Comparison of ENCODE assay signal across 25 mouse cellular contexts in the genomic region with DNA sequence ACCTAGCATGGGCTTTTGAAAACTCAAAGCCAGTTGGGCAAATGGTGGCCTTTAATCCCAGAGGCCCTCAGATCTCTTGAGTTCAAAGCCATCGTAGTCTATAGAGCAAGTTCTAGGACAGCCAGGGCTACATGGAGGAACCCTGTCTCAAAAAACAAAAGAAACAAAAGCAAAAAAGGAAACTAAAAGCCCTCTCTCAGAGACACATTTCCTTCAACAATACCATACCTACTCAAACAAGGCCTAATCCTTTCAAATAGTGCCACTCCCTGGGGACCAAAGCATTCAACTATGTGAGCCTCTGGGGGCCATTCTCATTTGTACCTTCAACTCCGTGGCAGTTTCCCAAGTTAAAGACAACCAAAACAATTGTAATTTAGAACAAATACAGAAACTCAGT. TPM values are rescaled to one million over a fixed set of nuclear protein-coding genes. Genes with fewer than 3 reads are reported as not detected.
"Had no signal": no experiment of that assay in that cellular context is flagged by ENCODE, and none has a peak within 500 bp of the region (broad histone marks: within the 10 kb centered on the region; RNA-seq: fewer than 3 reads in every experiment).

No protein-coding gene starts in this region.

- H3K27me3 ChIP-seq: midbrain, embryonic 12.5 days; neural tube, embryonic 13.5 days; neural tube, embryonic 15.5 days had no signal

- H3K27ac ChIP-seq: midbrain, embryonic 10.5 days; midbrain, embryonic 12.5 days; neural tube, embryonic 13.5 days; neural tube, embryonic 15.5 days had no signal

- H3K4me2 ChIP-seq: lung, embryonic 14.5 days; midbrain, embryonic 12.5 days; neural tube, embryonic 13.5 days; neural tube, embryonic 15.5 days had no signal

- ATAC-seq: midbrain, embryonic 16.5 days had no signal

- H3K4me3 ChIP-seq: midbrain, embryonic 10.5 days; midbrain, embryonic 12.5 days; myocyte; neural tube, embryonic 13.5 days; neural tube, embryonic 15.5 days had no signal

- H3K9me3 ChIP-seq: midbrain, embryonic 10.5 days; midbrain, embryonic 12.5 days; neural tube, embryonic 13.5 days; neural tube, embryonic 15.5 days had no signal

- H3K9ac ChIP-seq: lung, embryonic 14.5 days; midbrain, embryonic 12.5 days; neural tube, embryonic 13.5 days; neural tube, embryonic 15.5 days had no signal

- DNase-seq: lung, embryonic 14.5 days; lung, postnatal 10 days; lung, postnatal 4 days; midbrain, embryonic 14.5 days; retina, postnatal 1 day; right cerebral cortex, adult 18-20 months; right cerebral cortex, postnatal 25 days; right cerebral cortex, postnatal 4 days; spleen, adult 18-20 months; thymus, adult 18-20 months; thymus, postnatal 14 days; thymus, postnatal 36 days had no signal

- H3K4me1 ChIP-seq: midbrain, embryonic 12.5 days; neural tube, embryonic 13.5 days; neural tube, embryonic 15.5 days had no signal

RNA-seq across cellular contexts. Expression of gene Prdm12, which starts 58.2 kb away (rescaled TPM):
- total RNA-seq: megakaryocyte, adult 5-6 weeks; megakaryocyte-erythroid progenitor cell, adult 5-6 weeks had no signal
- polyA plus RNA-seq: lung, embryonic 14.5 days; lung, embryonic 16.5 days; myocyte; small intestine, adult 2 months; stomach, embryonic 14.5 days; stomach, embryonic 16.5 days; thymus, postnatal 0 days had no signal
